Mouse (Mus musculus): Measurements from ENCODE around the gene Stk38. TPM values are rescaled to one million over a fixed set of nuclear protein-coding genes. Genes with fewer than 3 reads are reported as not detected.
"Not testable (repeated sequence)": the region's sequence is repeated elsewhere in the genome, so short reads cannot be mapped to it uniquely, and the experiment has no call there.

Stk38 gene
- polyA plus RNA-seq, 1 experiment from 2014 or later, result 141 TPM

- 90% methylated on average over 3 of the region's 3 CpGs for WGBS
- no peak for DNase-seq (ENCODE audit: low spot score)
- H3K4me2 ChIP-seq (replicated peaks; ENCODE audit: low read depth, low read length), result no peak overlapping the region
- H3K9me3 ChIP-seq (ENCODE audit: control insufficient read depth, low read length), result no peaks in the 10 kb centered on the region
- H3K27me3 ChIP-seq (ENCODE audit: control insufficient read depth, insufficient read depth, low read length), result no peaks in the 10 kb centered on the region
- peaks cover 5% of the 10 kb centered on the region for H3K36me3 ChIP-seq (ENCODE audit: control insufficient read depth, insufficient read depth, low read length)
- H3K4me3 ChIP-seq (ENCODE audit: low read depth, low read length), result no peak overlapping the region
- no peak overlapping the region for H3K9ac ChIP-seq (ENCODE audit: low read depth, low read length)
- no peaks in the 10 kb centered on the region for H3K4me1 ChIP-seq (replicated peaks; ENCODE audit: control insufficient read depth, insufficient read depth, low read length)
- H3K27ac ChIP-seq (ENCODE audit: low read depth, low read length), result no peak overlapping the region
- ATAC-seq (ENCODE audit: low FRiP score), result no peak
Measured at GRCm38 (mm10) chr17:29005002-29005401, 2.8 kb downstream of the Stk38 start.

GRCm38 (mm10) chr17:29003740-29004139 is 4.1 kb downstream of the Stk38 start:
- peaks cover 12% of the 10 kb centered on the region for H3K36me3 ChIP-seq (ENCODE audit: control insufficient read depth, insufficient read depth, low read length)

GRCm38 (mm10) chr17:29000465-29000864 is 7.3 kb downstream of the Stk38 start:
- peaks cover 12% of the 10 kb centered on the region for H3K36me3 ChIP-seq (ENCODE audit: control insufficient read depth, insufficient read depth, low read length)
- 91% methylated on average over 6 of the region's 6 CpGs for WGBS
- no peak for ATAC-seq (ENCODE audit: low FRiP score)

More at GRCm38 (mm10) chr17:29003740-29004139, 4.1 kb downstream of the Stk38 start:
- no peak for DNase-seq (ENCODE audit: low spot score)
- no peak for ATAC-seq (ENCODE audit: low FRiP score)
- H3K27ac ChIP-seq (ENCODE audit: low read depth, low read length), result no peak overlapping the region
- no peak overlapping the region for H3K4me2 ChIP-seq (replicated peaks; ENCODE audit: low read depth, low read length)
- WGBS, result 76% methylated on average over 1 of the region's 1 CpGs
- H3K4me3 ChIP-seq (ENCODE audit: low read depth, low read length), result no peak overlapping the region
- H3K9ac ChIP-seq (ENCODE audit: low read depth, low read length), result no peak overlapping the region
- H3K9me3 ChIP-seq (ENCODE audit: control insufficient read depth, low read length), result no peaks in the 10 kb centered on the region
- H3K4me1 ChIP-seq (replicated peaks; ENCODE audit: control insufficient read depth, insufficient read depth, low read length), result no peaks in the 10 kb centered on the region
- no peaks in the 10 kb centered on the region for H3K27me3 ChIP-seq (ENCODE audit: control insufficient read depth, insufficient read depth, low read length)

GRCm38 (mm10) chr17:28994615-28995014 is 13.2 kb downstream of the Stk38 start:
- H3K27me3 ChIP-seq (ENCODE audit: control insufficient read depth, insufficient read depth, low read length), result no peaks in the 10 kb centered on the region
- no peaks in the 10 kb centered on the region for H3K4me1 ChIP-seq (replicated peaks; ENCODE audit: control insufficient read depth, insufficient read depth, low read length)
- no peak overlapping the region for H3K4me2 ChIP-seq (replicated peaks; ENCODE audit: low read depth, low read length)
- 98% methylated on average over 4 of the region's 4 CpGs for WGBS
- H3K4me3 ChIP-seq (ENCODE audit: low read depth, low read length), result no peak overlapping the region
- H3K9ac ChIP-seq (ENCODE audit: low read depth, low read length), result no peak overlapping the region
- H3K36me3 ChIP-seq (ENCODE audit: control insufficient read depth, insufficient read depth, low read length), result peaks cover 7% of the 10 kb centered on the region; the same call in 1 of the 2 replicates
- DNase-seq (ENCODE audit: low spot score) (no peak), ATAC-seq (ENCODE audit: low FRiP score) (no peak)
- no peak overlapping the region for H3K27ac ChIP-seq (ENCODE audit: low read depth, low read length)
- H3K9me3 ChIP-seq (ENCODE audit: control insufficient read depth, low read length), result no peaks in the 10 kb centered on the region

More at GRCm38 (mm10) chr17:29000465-29000864, 7.3 kb downstream of the Stk38 start:
- no peak for DNase-seq (ENCODE audit: low spot score)
- Histone ChIP-seq H3K9me3 (ENCODE audit: control insufficient read depth, low read length) (no peaks in the 10 kb centered on the region), H3K27me3 (ENCODE audit: control insufficient read depth, insufficient read depth, low read length) (no peaks in the 10 kb centered on the region), H3K4me3 (ENCODE audit: low read depth, low read length) (no peak overlapping the region), H3K4me2 (replicated peaks; ENCODE audit: low read depth, low read length) (no peak overlapping the region), H3K4me1 (replicated peaks; ENCODE audit: control insufficient read depth, insufficient read depth, low read length) (no peaks in the 10 kb centered on the region), H3K9ac (ENCODE audit: low read depth, low read length) (no peak overlapping the region), H3K27ac (ENCODE audit: low read depth, low read length) (no peak overlapping the region)

GRCm38 (mm10) chr17:28993004-28993403 is 14.8 kb downstream of the Stk38 start:
- H3K27me3 ChIP-seq (ENCODE audit: control insufficient read depth, insufficient read depth, low read length); H3K4me3 ChIP-seq (ENCODE audit: low read depth, low read length); H3K9me3 ChIP-seq (ENCODE audit: control insufficient read depth, low read length); H3K4me2 ChIP-seq (replicated peaks; ENCODE audit: low read depth, low read length); H3K4me1 ChIP-seq (replicated peaks; ENCODE audit: control insufficient read depth, insufficient read depth, low read length); H3K27ac ChIP-seq (ENCODE audit: low read depth, low read length); H3K9ac ChIP-seq (ENCODE audit: low read depth, low read length); H3K36me3 ChIP-seq (ENCODE audit: control insufficient read depth, insufficient read depth, low read length); DNase-seq (ENCODE audit: low spot score); ATAC-seq (ENCODE audit: low FRiP score): not testable (repeated sequence)
- 88% methylated on average over 1 of the region's 1 CpGs for WGBS

- no peaks in the 10 kb centered on the region for H3K27me3 ChIP-seq (ENCODE audit: control insufficient read depth, insufficient read depth, low read length)
- DNase-seq (ENCODE audit: low spot score) (no peak), ATAC-seq (ENCODE audit: low FRiP score) (no peak)
- 84% methylated on average over 7 of the region's 7 CpGs for WGBS
- no peak overlapping the region for H3K27ac ChIP-seq (ENCODE audit: low read depth, low read length)
- no peak overlapping the region for H3K9ac ChIP-seq (ENCODE audit: low read depth, low read length)
- no peak overlapping the region for H3K4me3 ChIP-seq (ENCODE audit: low read depth, low read length)
- H3K9me3 ChIP-seq (ENCODE audit: control insufficient read depth, low read length), result no peaks in the 10 kb centered on the region
- peaks cover 10% of the 10 kb centered on the region; the same call in 1 of the 2 replicates for H3K36me3 ChIP-seq (ENCODE audit: control insufficient read depth, insufficient read depth, low read length)
- H3K4me2 ChIP-seq (replicated peaks; ENCODE audit: low read depth, low read length), result no peak overlapping the region
- H3K4me1 ChIP-seq (replicated peaks; ENCODE audit: control insufficient read depth, insufficient read depth, low read length), result no peaks in the 10 kb centered on the region
Measured at GRCm38 (mm10) chr17:28992105-28992504, 15.7 kb downstream of the Stk38 start.

- no peaks in the 10 kb centered on the region for H3K27me3 ChIP-seq (ENCODE audit: control insufficient read depth, insufficient read depth, low read length)
- ATAC-seq (ENCODE audit: low FRiP score) (no peak), DNase-seq (ENCODE audit: low spot score) (no peak)
- H3K36me3 ChIP-seq (ENCODE audit: control insufficient read depth, insufficient read depth, low read length), result peaks cover 13% of the 10 kb centered on the region; the same call in 1 of the 2 replicates
- H3K4me1 ChIP-seq (replicated peaks; ENCODE audit: control insufficient read depth, insufficient read depth, low read length), result no peaks in the 10 kb centered on the region
- H3K9me3 ChIP-seq (ENCODE audit: control insufficient read depth, low read length), result no peaks in the 10 kb centered on the region
- no peak overlapping the region for H3K27ac ChIP-seq (ENCODE audit: low read depth, low read length)
- no peak overlapping the region for H3K4me2 ChIP-seq (replicated peaks; ENCODE audit: low read depth, low read length)
- H3K4me3 ChIP-seq (ENCODE audit: low read depth, low read length), result no peak overlapping the region
- 94% methylated on average over 9 of the region's 9 CpGs for WGBS
- no peak overlapping the region for H3K9ac ChIP-seq (ENCODE audit: low read depth, low read length)
Measured at GRCm38 (mm10) chr17:28991286-28991685, 16.5 kb downstream of the Stk38 start.

GRCm38 (mm10) chr17:28990060-28990459 is 17.7 kb downstream of the Stk38 start:
- H3K36me3 ChIP-seq (ENCODE audit: control insufficient read depth, insufficient read depth, low read length), result peaks cover 13% of the 10 kb centered on the region; the same call in 1 of the 2 replicates

GRCm38 (mm10) chr17:28988996-28989395 is 18.8 kb downstream of the Stk38 start:
- Histone ChIP-seq H3K36me3 (ENCODE audit: control insufficient read depth, insufficient read depth, low read length) (peaks cover 13% of the 10 kb centered on the region; the same call in 1 of the 2 replicates), H3K4me3 (ENCODE audit: low read depth, low read length) (no peak overlapping the region), H3K9me3 (ENCODE audit: control insufficient read depth, low read length) (no peaks in the 10 kb centered on the region), H3K27me3 (ENCODE audit: control insufficient read depth, insufficient read depth, low read length) (no peaks in the 10 kb centered on the region), H3K27ac (ENCODE audit: low read depth, low read length) (no peak overlapping the region), H3K4me2 (replicated peaks; ENCODE audit: low read depth, low read length) (no peak overlapping the region), H3K4me1 (replicated peaks; ENCODE audit: control insufficient read depth, insufficient read depth, low read length) (no peaks in the 10 kb centered on the region), H3K9ac (ENCODE audit: low read depth, low read length) (no peak overlapping the region)
- DNase-seq (ENCODE audit: low spot score) (no peak), ATAC-seq (ENCODE audit: low FRiP score) (no peak)
- 83% methylated on average over 3 of the region's 3 CpGs for WGBS

More at GRCm38 (mm10) chr17:28990060-28990459, 17.7 kb downstream of the Stk38 start:
- no peaks in the 10 kb centered on the region for H3K4me1 ChIP-seq (replicated peaks; ENCODE audit: control insufficient read depth, insufficient read depth, low read length)
- H3K9me3 ChIP-seq (ENCODE audit: control insufficient read depth, low read length), result no peaks in the 10 kb centered on the region
- ATAC-seq (ENCODE audit: low FRiP score) (no peak), DNase-seq (ENCODE audit: low spot score) (no peak)
- H3K27me3 ChIP-seq (ENCODE audit: control insufficient read depth, insufficient read depth, low read length), result no peaks in the 10 kb centered on the region
- WGBS, result 85% methylated on average over 4 of the region's 4 CpGs
- no peak overlapping the region for H3K4me2 ChIP-seq (replicated peaks; ENCODE audit: low read depth, low read length)
- no peak overlapping the region for H3K27ac ChIP-seq (ENCODE audit: low read depth, low read length)
- H3K4me3 ChIP-seq (ENCODE audit: low read depth, low read length), result no peak overlapping the region
- H3K9ac ChIP-seq (ENCODE audit: low read depth, low read length), result no peak overlapping the region
